Mouse (Mus musculus) CH12.LX (cell line): ENCODE measurements around the gene Zfp618.

ENCODE experiments used
- CHD1 ChIP-seq: IDR thresholded peaks from 2 replicates; pipeline ENCODE4 v1.6.1; 2012; ENCODE audit warnings: low read depth, low read length, improper control_type of control experiment, inconsistent platforms
- CTCF ChIP-seq, 2 experiments: IDR thresholded peaks in 1 of 2; conservative IDR thresholded peaks in 1 of 2; 2 replicates each; pipeline ENCODE4 v1.5.1; 2011 to 2012; ENCODE audit warnings: low read depth in 2 of 2, low read length in 2 of 2, improper control_type of control experiment in 1 of 2, inconsistent platforms in 1 of 2, mild to moderate bottlenecking in 1 of 2, moderate library complexity in 1 of 2
- EP300 ChIP-seq: IDR thresholded peaks from 2 replicates; pipeline ENCODE4 v1.6.1; 2011; ENCODE audit warnings: low read length, improper control_type of control experiment
- ETS1 ChIP-seq: conservative IDR thresholded peaks from 2 replicates; pipeline ENCODE4 v1.6.1; 2012; ENCODE audit warnings: low read depth, mild to moderate bottlenecking, inconsistent platforms, low read length, improper control_type of control experiment, moderate library complexity
- HCFC1 ChIP-seq: IDR thresholded peaks from 2 replicates; pipeline ENCODE4 v1.6.1; 2012; ENCODE audit warnings: low read depth, mild to moderate bottlenecking, inconsistent platforms, low read length, improper control_type of control experiment
- IRF4 ChIP-seq: IDR thresholded peaks from 2 replicates; pipeline ENCODE4 v1.6.1; 2014; ENCODE audit warnings: low read depth, mild to moderate bottlenecking, inconsistent platforms, low read length, improper control_type of control experiment
- KAT2A ChIP-seq: IDR thresholded peaks from 2 replicates; pipeline ENCODE4 v1.6.1; 2012; ENCODE audit warnings: low read length, improper control_type of control experiment, inconsistent platforms; ENCODE audit not compliant: insufficient replicate concordance
- MAFK ChIP-seq: IDR thresholded peaks from 2 replicates; pipeline ENCODE4 v1.6.1; 2011; ENCODE audit warnings: low read length, improper control_type of control experiment; ENCODE audit not compliant: insufficient replicate concordance
- MAX ChIP-seq: IDR thresholded peaks from 2 replicates; pipeline ENCODE4 v1.6.1; 2011; ENCODE audit warnings: low read length, improper control_type of control experiment
- POLR2A ChIP-seq: IDR thresholded peaks from 2 replicates; pipeline ENCODE4 v1.6.1; 2011; ENCODE audit warnings: low read depth, mild to moderate bottlenecking, improper control_type of control experiment, low read length
- USF1 ChIP-seq: IDR thresholded peaks from 2 replicates; pipeline ENCODE4 v1.6.1; 2014; ENCODE audit warnings: low read depth, mild to moderate bottlenecking, inconsistent platforms, low read length, improper control_type of control experiment
- USF2 ChIP-seq: conservative IDR thresholded peaks from 2 replicates; pipeline ENCODE4 v1.6.1; 2011; ENCODE audit warnings: low read depth, low read length, improper control_type of control experiment
- ZC3H11A ChIP-seq: IDR thresholded peaks from 2 replicates; pipeline ENCODE4 v1.6.1; 2012; ENCODE audit warnings: low read depth, mild to moderate bottlenecking, inconsistent platforms, low read length, improper control_type of control experiment
- ZMIZ1 ChIP-seq: IDR thresholded peaks from 2 replicates; pipeline ENCODE4 v1.6.1; 2012; ENCODE audit warnings: low read depth, mild to moderate bottlenecking, inconsistent platforms, low read length, improper control_type of control experiment

GRCm38 (mm10) chr4:62978501-62978911 is 13.1 kb downstream of the Zfp618 start:
- TF ChIP-seq MAFK (no peak), CHD1 (no peak), ZMIZ1 (no peak), EP300 (no peak), USF2 (no peak), ETS1 (no peak), POLR2A (no peak), CTCF (conservative IDR thresholded peaks at IDR 0.05 in 1 of 2, IDR thresholded peaks at IDR 0.05 in 1 of 2; ENCODE audit: low read depth in 2 of 2, low read length in 2 of 2) (no peak), HCFC1 (no peak), MAX (no peak), USF1 (no peak), IRF4 (no peak), ZC3H11A (no peak), KAT2A (no peak)
